Mouse (Mus musculus): ENCODE data around the gene Ints1.

DNA sequence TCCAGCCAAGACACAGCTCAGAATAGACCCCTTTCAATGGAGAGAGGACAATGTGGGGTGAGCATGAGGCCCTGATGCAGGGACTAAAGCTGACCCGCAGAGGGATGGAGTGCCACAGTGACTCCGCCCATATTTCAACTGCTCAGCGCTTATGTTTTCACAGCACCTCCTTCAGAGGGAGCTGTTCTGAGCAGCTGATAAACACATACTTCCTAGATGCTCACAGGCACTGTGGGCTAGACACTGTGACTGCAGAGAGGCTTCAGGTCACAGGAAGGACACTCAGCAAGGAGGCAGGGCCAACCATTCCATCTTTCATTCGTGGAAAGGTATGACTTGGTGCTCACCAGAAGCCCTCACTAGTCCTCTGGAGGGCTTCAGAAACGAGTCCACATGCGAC, 52.8 kb downstream of the Ints1 start:
- TF ChIP-seq ZNF384 (IDR thresholded peaks at IDR 0.05; ENCODE audit: low read depth, low read length): no peak
- TF ChIP-seq ZC3H11A (IDR thresholded peaks at IDR 0.05; ENCODE audit: borderline replicate concordance, low read depth, low read length): no peak
- no peak for TF ChIP-seq MAFK (IDR thresholded peaks at IDR 0.05; ENCODE audit: insufficient read depth, low read depth, low read length)
- TF ChIP-seq CHD2 (IDR thresholded peaks at IDR 0.05; ENCODE audit: low read depth, low read length): no peak
- TF ChIP-seq HCFC1 (IDR thresholded peaks at IDR 0.05; ENCODE audit: borderline replicate concordance, insufficient read depth, low read length): no peak

All from ES-E14 (cell line).